Mouse (Mus musculus) mesoderm, embryonic 11.5 days (tissue): Measurements from ENCODE around the gene Rmnd1.

Source experiments
- DNase-seq: peaks from one replicate; pipeline ENCODE4 v3.0.0-alpha.2; 2012; ENCODE audit warnings: low read depth, low spot score

Rmnd1 gene

GRCm38 (mm10) chr10:4354371-4355260 is 77.6 kb downstream of the Rmnd1 start:
- DNase-seq: no peak
